Comparison of ENCODE assay signal across 8 mouse cellular contexts in genomic region chr7:24902264-24902629, GRCm38 (mm10). TPM values are rescaled to one million over a fixed set of nuclear protein-coding genes. Genes with fewer than 3 reads are reported as not detected.
DNase-seq lines count a peak whose midpoint lies in the region; ATAC-seq lines count a peak whose summit lies in the region.

No protein-coding gene starts in this region.

- H3K4me1 ChIP-seq in kidney, embryonic 16.5 days (ENCODE audit: insufficient read depth, low read length) = peaks cover 31% of the 10 kb centered on the region
- H3K4me1 ChIP-seq in hindbrain, embryonic 14.5 days (replicated peaks; ENCODE audit: control insufficient read depth, insufficient read depth, low read length) = peaks cover 23% of the 10 kb centered on the region
- H3K4me1 ChIP-seq in midbrain, embryonic 16.5 days (ENCODE audit: control insufficient read depth, insufficient read depth, low read length) = peaks cover 25% of the 10 kb centered on the region

- H3K36me3 ChIP-seq in kidney, embryonic 16.5 days (ENCODE audit: insufficient read depth, low read length) = no peaks in the 10 kb centered on the region
- H3K36me3 ChIP-seq in hindbrain, embryonic 14.5 days (replicated peaks; ENCODE audit: control insufficient read depth, insufficient read depth) = no peaks in the 10 kb centered on the region
- H3K36me3 ChIP-seq in midbrain, embryonic 16.5 days (ENCODE audit: control insufficient read depth, insufficient read depth, low read length) = no peaks in the 10 kb centered on the region

- H3K9me3 ChIP-seq in kidney, embryonic 16.5 days (ENCODE audit: low read length) = no peaks in the 10 kb centered on the region
- H3K9me3 ChIP-seq in hindbrain, embryonic 14.5 days (ENCODE audit: control insufficient read depth, low read length) = no peaks in the 10 kb centered on the region
- no peaks in the 10 kb centered on the region for H3K9me3 ChIP-seq in midbrain, embryonic 16.5 days (replicated peaks; ENCODE audit: control insufficient read depth, low read length, poor library complexity, severe bottlenecking)

- ATAC-seq in kidney, embryonic 16.5 days (ENCODE audit: low FRiP score, low TSS enrichment) = no peak
- no peak for ATAC-seq in hindbrain, embryonic 14.5 days (ENCODE audit: low FRiP score)
- ATAC-seq in midbrain, embryonic 16.5 days = no peak
- no peak for ATAC-seq in cerebellum, adult (ENCODE audit: insufficient number of reproducible peaks, low FRiP score, low TSS enrichment)

- 44% methylated on average over 2 of the region's 2 CpGs for WGBS in kidney, embryonic 16.5 days
- WGBS in hindbrain, embryonic 14.5 days = 61% methylated on average over 2 of the region's 2 CpGs
- 67% methylated on average over 2 of the region's 2 CpGs for WGBS in midbrain, embryonic 16.5 days

- DNase-seq in kidney, postnatal 36 days = no peak
- peak; percentile 35 for DNase-seq in c-Kit-positive CD71-positive TER-119-positive erythroid progenitor cells, embryonic 14.5 days (ENCODE audit: low spot score)
- no peak for DNase-seq in hindbrain, embryonic 14.5 days (ENCODE audit: low spot score)
- DNase-seq in B cell, adult 2 months = no peak
- no peak for DNase-seq in right cerebral cortex, adult 2 months (ENCODE audit: low spot score in 2 of 2)

- peak overlapping the region; percentile 88 for H3K9ac ChIP-seq in kidney, embryonic 16.5 days (replicated peaks; ENCODE audit: low read length)
- H3K9ac ChIP-seq in hindbrain, embryonic 14.5 days = peak overlapping the region; percentile 64
- peak overlapping the region; percentile 82 for H3K9ac ChIP-seq in midbrain, embryonic 16.5 days (ENCODE audit: low read depth, low read length)

- peak overlapping the region; percentile 94 for H3K4me2 ChIP-seq in kidney, embryonic 16.5 days (replicated peaks; ENCODE audit: low read depth, low read length)
- peak overlapping the region; percentile 86 for H3K4me2 ChIP-seq in hindbrain, embryonic 14.5 days (replicated peaks)
- H3K4me2 ChIP-seq in midbrain, embryonic 16.5 days (ENCODE audit: low read length) = peak overlapping the region; percentile 88; the same call in 1 of the 2 replicates

- H3K27me3 ChIP-seq in kidney, embryonic 16.5 days (ENCODE audit: insufficient read depth, low read length) = no peaks in the 10 kb centered on the region
- H3K27me3 ChIP-seq in hindbrain, embryonic 14.5 days (ENCODE audit: control insufficient read depth, insufficient read depth, low read length) = no peaks in the 10 kb centered on the region
- no peaks in the 10 kb centered on the region for H3K27me3 ChIP-seq in midbrain, embryonic 16.5 days (ENCODE audit: control insufficient read depth, insufficient read depth, low read depth, low read length)

- H3K4me3 ChIP-seq in kidney, embryonic 16.5 days (ENCODE audit: low read length) = peak overlapping the region; percentile 62
- peak overlapping the region; percentile 56 for H3K4me3 ChIP-seq in hindbrain, embryonic 14.5 days (replicated peaks; ENCODE audit: low read length)
- peak overlapping the region; percentile 59 for H3K4me3 ChIP-seq in midbrain, embryonic 16.5 days (ENCODE audit: low read depth, low read length)

- H3K27ac ChIP-seq in kidney, embryonic 16.5 days (ENCODE audit: low read length) = peak overlapping the region; percentile 73
- H3K27ac ChIP-seq in hindbrain, embryonic 14.5 days = peak overlapping the region; percentile 28; the same call in 1 of the 2 replicates
- H3K27ac ChIP-seq in midbrain, embryonic 16.5 days (ENCODE audit: low read length) = peak overlapping the region; percentile 51

RNA-seq across cellular contexts. Expression of gene Arhgef1, which starts 0.5 kb away (rescaled TPM):
- 94.7 and 105 TPM in 2 replicates for polyA plus RNA-seq in kidney, embryonic 16.5 days (2015; fragmentation: Nextera tagmentation; extraction: Ambion mirVana)
- polyA plus RNA-seq in hindbrain, embryonic 14.5 days (2014; fragmentation: Nextera tagmentation; extraction: Ambion mirVana) = 58.4 and 58.6 TPM in 2 replicates
- polyA plus RNA-seq in midbrain, embryonic 16.5 days (2015; fragmentation: Nextera tagmentation; extraction: Ambion mirVana) = 52.2 and 53.0 TPM in 2 replicates

RNA-seq across cellular contexts. Expression of gene Cd79a, which starts 5.1 kb away (rescaled TPM):
- 1.8 and 2.0 TPM in 2 replicates for polyA plus RNA-seq in kidney, embryonic 16.5 days (2015; fragmentation: Nextera tagmentation; extraction: Ambion mirVana)
- polyA plus RNA-seq in hindbrain, embryonic 14.5 days (2014; fragmentation: Nextera tagmentation; extraction: Ambion mirVana) = 0.13 and 0.33 TPM in 2 replicates
- polyA plus RNA-seq in midbrain, embryonic 16.5 days (2015; fragmentation: Nextera tagmentation; extraction: Ambion mirVana) = 0.29 and 0.47 TPM in 2 replicates

RNA-seq across cellular contexts. Expression of gene Rps19, which starts 18.1 kb away (rescaled TPM):
- 2,217 and 2,364 TPM in 2 replicates for polyA plus RNA-seq in kidney, embryonic 16.5 days (2015; fragmentation: Nextera tagmentation; extraction: Ambion mirVana)
- polyA plus RNA-seq in hindbrain, embryonic 14.5 days (2014; fragmentation: Nextera tagmentation; extraction: Ambion mirVana) = 1,197 and 1,586 TPM in 2 replicates
- polyA plus RNA-seq in midbrain, embryonic 16.5 days (2015; fragmentation: Nextera tagmentation; extraction: Ambion mirVana) = 968 and 1,058 TPM in 2 replicates

RNA-seq across cellular contexts. Expression of gene Dmrtc2, which starts 32.4 kb away (rescaled TPM):
- polyA plus RNA-seq in kidney, embryonic 16.5 days (2015; fragmentation: Nextera tagmentation; extraction: Ambion mirVana) = not detected in 2 replicates
- 0.16 and 0.17 TPM in 2 replicates for polyA plus RNA-seq in hindbrain, embryonic 14.5 days (2014; fragmentation: Nextera tagmentation; extraction: Ambion mirVana)
- polyA plus RNA-seq in midbrain, embryonic 16.5 days (2015; fragmentation: Nextera tagmentation; extraction: Ambion mirVana) = 0.25 TPM in 1 of 2 replicates, not detected in the other

RNA-seq across cellular contexts. Expression of gene Lypd4, which starts 32.5 kb away (rescaled TPM):
- not detected in 2 replicates for polyA plus RNA-seq in kidney, embryonic 16.5 days (2015; fragmentation: Nextera tagmentation; extraction: Ambion mirVana)
- 0.27 TPM in 1 of 2 replicates, not detected in the other for polyA plus RNA-seq in hindbrain, embryonic 14.5 days (2014; fragmentation: Nextera tagmentation; extraction: Ambion mirVana)
- 0.26 TPM in 1 of 2 replicates, not detected in the other for polyA plus RNA-seq in midbrain, embryonic 16.5 days (2015; fragmentation: Nextera tagmentation; extraction: Ambion mirVana)
